Mouse (Mus musculus) heart, embryonic 10.5 days (tissue): ENCODE data around the gene Dmrta2. TPM values are rescaled to one million over a fixed set of nuclear protein-coding genes. Genes with fewer than 3 reads are reported as not detected.

ENCODE experiments used
- DNase-seq: peaks from one replicate; pipeline ENCODE4 v3.0.0-alpha.2; 2017; ENCODE audit warnings: low spot score
- H3K27ac ChIP-seq: fragments of 300-500 bp; sonication (generic); 2 replicates; pipeline ENCODE4 v1.5.1; 2016; ENCODE audit warnings: mild to moderate bottlenecking
- H3K27me3 ChIP-seq: fragments of 300-500 bp; sonication (generic); 2 replicates; pipeline ENCODE4 v1.6.1; 2016; ENCODE audit warnings: mild to moderate bottlenecking; ENCODE audit not compliant: poor library complexity, insufficient read depth, severe bottlenecking
- H3K36me3 ChIP-seq: fragments of 300-500 bp; sonication (generic); 2 replicates; pipeline ENCODE4 v1.6.1; 2016; ENCODE audit warnings: mild to moderate bottlenecking, moderate library complexity
- H3K4me1 ChIP-seq: fragments of 300-500 bp; sonication (generic); 2 replicates; pipeline ENCODE4 v1.6.1; 2016; ENCODE audit warnings: mild to moderate bottlenecking
- H3K4me3 ChIP-seq: fragments of 300-500 bp; sonication (generic); 2 replicates; pipeline ENCODE4 v1.5.1; 2016; ENCODE audit warnings: mild to moderate bottlenecking, moderate library complexity
- H3K9me3 ChIP-seq: fragments of 300-500 bp; sonication (generic); 2 replicates; pipeline ENCODE4 v1.6.1; 2016; ENCODE audit warnings: mild to moderate bottlenecking, moderate library complexity
- WGBS: fragments of 180-500 bp; shearing (Covaris S2); methylation state at CpG from one replicate; pipeline ENCODE4 v1.1.7; 2016; 5-methylcytosine and 5-hydroxymethylcytosine counted together
- polyA plus RNA-seq: library from polyadenylated mRNA; unstranded; fragments of >200 nt; fragmentation: Nextera tagmentation; extraction: Ambion mirVana; gene quantifications from 2 replicates; pipeline ENCODE4 v1.2.1, GENCODE M21; 2016

Gene Dmrta2
- polyA plus RNA-seq, 1 experiment from 2014 or later: 0.15 TPM

GRCm38 (mm10) chr4:109981871-109982680, 4.2 kb downstream of the Dmrta2 start:
- Histone ChIP-seq H3K27ac (no peak overlapping the region), H3K27me3 (peaks cover 100% of the 10 kb centered on the region), H3K4me3 (peak overlapping the region; percentile 58), H3K4me1 (peaks cover 58% of the 10 kb centered on the region), H3K9me3 (no peaks in the 10 kb centered on the region), H3K36me3 (no peaks in the 10 kb centered on the region)
- DNase-seq: no peak
- WGBS: 1% methylated on average over 98 of the region's 99 CpGs

GRCm38 (mm10) chr4:109982681-109983265, 4.9 kb downstream of the Dmrta2 start:
- Histone ChIP-seq H3K4me1 (peaks cover 51% of the 10 kb centered on the region), H3K9me3 (no peaks in the 10 kb centered on the region), H3K4me3 (peak overlapping the region; percentile 58), H3K36me3 (no peaks in the 10 kb centered on the region), H3K27ac (no peak overlapping the region), H3K27me3 (peaks cover 100% of the 10 kb centered on the region)
- 4% methylated on average over 30 of the region's 30 CpGs for WGBS
- DNase-seq: no peak

- Histone ChIP-seq H3K36me3 (no peaks in the 10 kb centered on the region), H3K27me3 (peaks cover 100% of the 10 kb centered on the region), H3K4me3 (peak overlapping the region; percentile 46), H3K4me1 (peaks cover 44% of the 10 kb centered on the region), H3K27ac (no peak overlapping the region), H3K9me3 (no peaks in the 10 kb centered on the region)
- no peak for DNase-seq
- WGBS: under 1% methylated on average over 49 of the region's 49 CpGs
These were observed 5.6 kb downstream of the Dmrta2 start for GRCm38 (mm10) chr4:109983281-109984001.

- Histone ChIP-seq H3K4me3 (peak overlapping the region; percentile 46), H3K27ac (no peak overlapping the region), H3K36me3 (no peaks in the 10 kb centered on the region), H3K27me3 (peaks cover 100% of the 10 kb centered on the region), H3K9me3 (no peaks in the 10 kb centered on the region), H3K4me1 (peaks cover 42% of the 10 kb centered on the region)
- under 1% methylated on average over 24 of the region's 24 CpGs for WGBS
- no peak for DNase-seq
These were observed 6.2 kb downstream of the Dmrta2 start for GRCm38 (mm10) chr4:109984011-109984411.

GRCm38 (mm10) chr4:109984496-109985423, 6.9 kb downstream of the Dmrta2 start:
- Histone ChIP-seq H3K27me3 (peaks cover 100% of the 10 kb centered on the region), H3K4me1 (peaks cover 40% of the 10 kb centered on the region), H3K9me3 (no peaks in the 10 kb centered on the region), H3K36me3 (no peaks in the 10 kb centered on the region), H3K4me3 (no peak overlapping the region), H3K27ac (no peak overlapping the region)
- WGBS: 3% methylated on average over 38 of the region's 38 CpGs
- no peak for DNase-seq

- H3K27ac ChIP-seq: no peak overlapping the region
- H3K4me3 ChIP-seq: no peak overlapping the region
- peak; percentile 61 for DNase-seq
- peaks cover 32% of the 10 kb centered on the region for H3K4me1 ChIP-seq
- H3K36me3 ChIP-seq: no peaks in the 10 kb centered on the region
- no peaks in the 10 kb centered on the region for H3K9me3 ChIP-seq
- WGBS: 4% methylated on average over 16 of the region's 16 CpGs
- H3K27me3 ChIP-seq: peaks cover 100% of the 10 kb centered on the region
These were observed 7.7 kb downstream of the Dmrta2 start for GRCm38 (mm10) chr4:109985424-109986172.

- Histone ChIP-seq H3K9me3 (no peaks in the 10 kb centered on the region), H3K4me1 (peaks cover 32% of the 10 kb centered on the region), H3K27ac (no peak overlapping the region), H3K27me3 (peaks cover 100% of the 10 kb centered on the region), H3K36me3 (no peaks in the 10 kb centered on the region), H3K4me3 (no peak overlapping the region)
- DNase-seq: no peak
- 2% methylated on average over 9 of the region's 9 CpGs for WGBS
These were observed 8.4 kb downstream of the Dmrta2 start for GRCm38 (mm10) chr4:109986301-109986700.

GRCm38 (mm10) chr4:109986748-109987355, 9.0 kb downstream of the Dmrta2 start:
- 8% methylated on average over 13 of the region's 13 CpGs for WGBS
- no peaks in the 10 kb centered on the region for H3K36me3 ChIP-seq
- H3K27ac ChIP-seq: no peak overlapping the region
- H3K27me3 ChIP-seq: peaks cover 97% of the 10 kb centered on the region
- H3K9me3 ChIP-seq: no peaks in the 10 kb centered on the region
- no peak for DNase-seq
- H3K4me3 ChIP-seq: no peak overlapping the region
- peaks cover 29% of the 10 kb centered on the region for H3K4me1 ChIP-seq

- no peak overlapping the region for H3K27ac ChIP-seq
- WGBS: 3% methylated on average over 20 of the region's 20 CpGs
- H3K4me1 ChIP-seq: peaks cover 20% of the 10 kb centered on the region
- H3K4me3 ChIP-seq: no peak overlapping the region
- peak; percentile 72 for DNase-seq
- no peaks in the 10 kb centered on the region for H3K9me3 ChIP-seq
- H3K36me3 ChIP-seq: no peaks in the 10 kb centered on the region
- peaks cover 97% of the 10 kb centered on the region for H3K27me3 ChIP-seq
These were observed 9.9 kb downstream of the Dmrta2 start for GRCm38 (mm10) chr4:109987560-109988362.

GRCm38 (mm10) chr4:109988411-109988810, 10.6 kb downstream of the Dmrta2 start:
- DNase-seq: peak; percentile 3
- no peak overlapping the region for H3K27ac ChIP-seq
- no peaks in the 10 kb centered on the region for H3K9me3 ChIP-seq
- H3K4me3 ChIP-seq: no peak overlapping the region
- H3K27me3 ChIP-seq: peaks cover 91% of the 10 kb centered on the region
- H3K36me3 ChIP-seq: no peaks in the 10 kb centered on the region
- peaks cover 18% of the 10 kb centered on the region for H3K4me1 ChIP-seq
- 12% methylated on average over 5 of the region's 5 CpGs for WGBS

GRCm38 (mm10) chr4:109989213-109989612, 11.4 kb downstream of the Dmrta2 start:
- H3K36me3 ChIP-seq: no peaks in the 10 kb centered on the region
- 36% methylated on average over 6 of the region's 6 CpGs for WGBS
- H3K27me3 ChIP-seq: peaks cover 91% of the 10 kb centered on the region
- DNase-seq: peak; percentile 6
- H3K4me1 ChIP-seq: peaks cover 11% of the 10 kb centered on the region
- H3K9me3 ChIP-seq: no peaks in the 10 kb centered on the region
- H3K4me3 ChIP-seq: no peak overlapping the region
- H3K27ac ChIP-seq: no peak overlapping the region
